Mouse (Mus musculus) kidney, postnatal 0 days (tissue): ENCODE measurements around the gene Fn1. TPM values are rescaled to one million over a fixed set of nuclear protein-coding genes. Genes with fewer than 3 reads are reported as not detected.

ENCODE experiments used
- ATAC-seq: fragments of 200-750 bp; cut with Nextera tagmentation; replicated peaks from 2 replicates; pipeline ENCODE4 v1.8.0; 2017; ENCODE audit warnings: low read depth, moderate number of reproducible peaks, moderate TSS enrichment, moderate library complexity; ENCODE audit not compliant: low FRiP score
- DNase-seq: peaks from one replicate; pipeline ENCODE4 v3.0.0-alpha.2; 2016; ENCODE audit warnings: low spot score
- H3K27ac ChIP-seq: fragments of 300-500 bp; sonication (generic); 2 replicates; pipeline ENCODE4 v1.5.1; 2014; ENCODE audit warnings: mild to moderate bottlenecking
- H3K27me3 ChIP-seq: fragments of 300-500 bp; sonication (generic); 2 replicates; pipeline ENCODE4 v1.6.1; 2014; ENCODE audit warnings: low read length, mixed read lengths; ENCODE audit not compliant: insufficient read depth
- H3K36me3 ChIP-seq: fragments of 300-500 bp; sonication (generic); 2 replicates; pipeline ENCODE4 v1.6.1; 2014; ENCODE audit warnings: low read length, mixed read lengths; ENCODE audit not compliant: insufficient read depth
- H3K4me1 ChIP-seq: fragments of 300-500 bp; sonication (generic); replicated peaks from 2 replicates; pipeline ENCODE4 v1.6.1; 2014; ENCODE audit warnings: antibody characterized with exemption, low read length, mixed read lengths; ENCODE audit not compliant: insufficient read depth
- H3K4me2 ChIP-seq: fragments of 300-500 bp; sonication (generic); 2 replicates; pipeline ENCODE4 v1.6.1; 2014; ENCODE audit warnings: mild to moderate bottlenecking, low read length, moderate library complexity, mixed read lengths
- H3K4me3 ChIP-seq: fragments of 300-500 bp; sonication (generic); replicated peaks from 2 replicates; pipeline ENCODE4 v1.5.1; 2014; ENCODE audit warnings: low read depth, low read length
- H3K9ac ChIP-seq: fragments of 300-500 bp; sonication (generic); 2 replicates; pipeline ENCODE4 v1.6.1; 2014; ENCODE audit warnings: low read depth, low read length
- H3K9me3 ChIP-seq: fragments of 300-500 bp; sonication (generic); replicated peaks from 2 replicates; pipeline ENCODE4 v1.6.1; 2016; ENCODE audit warnings: low read length, inconsistent platforms, mixed read lengths
- CTCF ChIP-seq: IDR thresholded peaks from 2 replicates; pipeline ENCODE4 v1.5.1; 2016; ENCODE audit warnings: antibody characterized with exemption, low read depth, mild to moderate bottlenecking, moderate library complexity
- WGBS: fragments of 180-500 bp; shearing (Covaris S2); extraction: QIAGEN DNeasy Blood & Tissue Kit; methylation state at CpG from one replicate; pipeline ENCODE4 v1.1.7; 2014; 5-methylcytosine and 5-hydroxymethylcytosine counted together
- polyA plus RNA-seq: library from polyadenylated mRNA; unstranded; fragments of >200 nt; fragmentation: Nextera tagmentation; extraction: Ambion mirVana; gene quantifications from 2 replicates; pipeline ENCODE4 v1.2.1, GENCODE M21; 2015

The Fn1 gene
- polyA plus RNA-seq, 1 experiment from 2014 or later = 89.5 TPM

DNA sequence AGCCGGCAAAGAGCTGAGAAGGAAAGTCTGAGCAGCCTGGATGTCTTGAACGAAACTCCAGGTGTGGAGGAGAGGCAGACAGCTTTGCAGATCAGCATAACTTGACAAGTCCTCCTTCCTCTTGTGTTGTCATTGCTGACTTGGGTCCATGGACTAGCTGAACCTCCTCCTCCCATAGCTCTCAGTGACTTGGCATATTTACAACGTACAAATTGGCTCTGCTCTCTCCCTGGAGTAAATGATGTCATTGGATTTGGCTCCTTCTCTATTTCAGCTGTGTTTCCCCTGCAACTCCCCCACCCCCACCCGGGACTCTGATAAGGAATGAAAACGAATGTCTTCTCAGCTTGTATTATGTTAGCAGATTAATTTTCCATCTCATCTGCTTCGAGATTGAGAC lies 30.7 kb upstream of the Fn1 start:
- no peaks in the 10 kb centered on the region for H3K9me3 ChIP-seq
- H3K9ac ChIP-seq = no peak overlapping the region
- no peaks in the 10 kb centered on the region for H3K27me3 ChIP-seq
- no peaks in the 10 kb centered on the region for H3K4me1 ChIP-seq
- DNase-seq (peak; percentile 87), ATAC-seq (no peak; the same call in 1 of the 2 replicates)
- H3K4me2 ChIP-seq = no peak overlapping the region
- no peak overlapping the region for H3K27ac ChIP-seq
- no peak for TF ChIP-seq CTCF
- H3K36me3 ChIP-seq = no peaks in the 10 kb centered on the region
- WGBS = 18% methylated on average over 6 of the region's 6 CpGs
- no peak overlapping the region for H3K4me3 ChIP-seq

- Histone ChIP-seq H3K9ac (no peak overlapping the region), H3K27ac (no peak overlapping the region), H3K4me2 (no peak overlapping the region), H3K36me3 (no peaks in the 10 kb centered on the region), H3K4me3 (no peak overlapping the region), H3K4me1 (no peaks in the 10 kb centered on the region), H3K9me3 (no peaks in the 10 kb centered on the region), H3K27me3 (no peaks in the 10 kb centered on the region)
- DNase-seq (peak; percentile 65), ATAC-seq (no peak)
- no peak for TF ChIP-seq CTCF
- 24% methylated on average over 5 of the region's 5 CpGs for WGBS
Observed at GRCm38 (mm10) chr1:71682194-71682715, 29.3 kb upstream of the Fn1 start.

GRCm38 (mm10) chr1:71681306-71681705 lies 28.3 kb upstream of the Fn1 start:
- Histone ChIP-seq H3K9me3 (no peaks in the 10 kb centered on the region), H3K27me3 (no peaks in the 10 kb centered on the region), H3K4me3 (no peak overlapping the region), H3K27ac (no peak overlapping the region), H3K4me2 (no peak overlapping the region), H3K36me3 (no peaks in the 10 kb centered on the region), H3K9ac (no peak overlapping the region), H3K4me1 (no peaks in the 10 kb centered on the region)
- 24% methylated on average over 2 of the region's 2 CpGs for WGBS
- DNase-seq (no peak), ATAC-seq (no peak)
- no peak for TF ChIP-seq CTCF

GRCm38 (mm10) chr1:71680046-71680672 lies 27.2 kb upstream of the Fn1 start:
- Histone ChIP-seq H3K27ac (no peak overlapping the region), H3K4me1 (no peaks in the 10 kb centered on the region), H3K9me3 (no peaks in the 10 kb centered on the region), H3K4me3 (no peak overlapping the region), H3K9ac (no peak overlapping the region), H3K27me3 (no peaks in the 10 kb centered on the region), H3K4me2 (no peak overlapping the region), H3K36me3 (no peaks in the 10 kb centered on the region)
- 70% methylated on average over 8 of the region's 8 CpGs for WGBS
- ATAC-seq = no peak
- no peak for TF ChIP-seq CTCF
- DNase-seq = no peak

GRCm38 (mm10) chr1:71675420-71675819 lies 22.4 kb upstream of the Fn1 start:
- H3K27me3 ChIP-seq = no peaks in the 10 kb centered on the region
- H3K4me3 ChIP-seq = no peak overlapping the region
- WGBS = 74% methylated on average over 2 of the region's 2 CpGs
- peak; percentile 51 for TF ChIP-seq CTCF
- peak; percentile 22 for DNase-seq
- no peaks in the 10 kb centered on the region for H3K36me3 ChIP-seq
- H3K4me1 ChIP-seq = no peaks in the 10 kb centered on the region
- H3K9ac ChIP-seq = no peak overlapping the region
- H3K9me3 ChIP-seq = no peaks in the 10 kb centered on the region
- no peak overlapping the region for H3K27ac ChIP-seq
- no peak overlapping the region for H3K4me2 ChIP-seq
- ATAC-seq = no peak

- WGBS = 83% methylated on average over 4 of the region's 4 CpGs
- H3K27me3 ChIP-seq = no peaks in the 10 kb centered on the region
- no peak for ATAC-seq
Observed at GRCm38 (mm10) chr1:71674274-71674673, 21.3 kb upstream of the Fn1 start.

More at GRCm38 (mm10) chr1:71674274-71674673, 21.3 kb upstream of the Fn1 start:
- Histone ChIP-seq H3K4me2 (no peak overlapping the region), H3K9me3 (no peaks in the 10 kb centered on the region), H3K27ac (no peak overlapping the region), H3K4me1 (no peaks in the 10 kb centered on the region), H3K36me3 (no peaks in the 10 kb centered on the region), H3K4me3 (no peak overlapping the region), H3K9ac (no peak overlapping the region)
- no peak for DNase-seq
- no peak for TF ChIP-seq CTCF
